Mouse (Mus musculus): Measurements from ENCODE around the gene Cdh20. TPM values are rescaled to one million over a fixed set of nuclear protein-coding genes. Genes with fewer than 3 reads are reported as not detected.

The Cdh20 gene
- total RNA-seq, 2 experiments from 2014 or later: not detected

- ATAC-seq (replicated peaks; ENCODE audit: poor library complexity, severe bottlenecking): no peak
Measured at GRCm38 (mm10) chr1:105002179-105002578, 233.8 kb downstream of the Cdh20 start.

GRCm38 (mm10) chr1:105003786-105004185, 235.5 kb downstream of the Cdh20 start:
- no peak for ATAC-seq (replicated peaks; ENCODE audit: poor library complexity, severe bottlenecking)

DNA sequence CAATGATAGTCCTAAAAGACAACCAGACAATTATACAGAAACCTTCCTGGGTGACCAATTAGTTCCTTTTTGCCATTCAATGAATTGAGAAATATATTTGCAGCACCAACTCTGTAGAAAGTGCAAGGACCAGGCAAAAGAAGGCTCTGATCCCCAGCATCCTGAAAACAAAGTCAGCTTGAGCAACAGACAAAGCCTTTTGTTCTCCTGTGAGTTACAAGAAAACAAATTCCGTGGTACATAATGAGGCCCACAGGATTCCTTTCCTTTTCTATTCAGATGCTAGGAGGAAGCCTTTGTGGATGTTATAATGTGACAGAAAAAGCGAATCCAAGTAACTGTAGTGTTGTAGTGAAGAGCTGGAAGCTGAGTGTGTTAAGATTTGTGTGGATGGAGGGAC, 244.3 kb downstream of the Cdh20 start:
- ATAC-seq (replicated peaks; ENCODE audit: poor library complexity, severe bottlenecking): no peak

DNA sequence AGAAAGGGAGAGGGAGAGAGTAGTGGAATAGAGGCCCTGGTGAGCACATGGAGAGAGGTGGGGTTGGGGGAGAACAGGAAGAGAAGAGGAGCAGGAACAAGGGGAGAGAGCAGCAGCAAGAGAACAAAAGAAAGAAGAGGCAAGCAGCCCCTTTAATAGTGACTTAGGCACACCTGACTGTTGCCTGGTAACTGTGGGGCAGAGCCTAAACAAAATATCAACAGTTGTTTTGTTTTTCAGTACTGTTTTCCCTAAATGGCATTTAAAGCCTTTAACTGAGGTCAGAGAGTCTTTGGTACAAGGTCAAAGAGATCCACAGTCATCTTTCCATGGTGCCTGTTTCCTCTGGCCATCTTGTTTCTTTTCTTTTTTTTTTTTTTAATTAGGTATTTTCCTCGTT, 245.0 kb downstream of the Cdh20 start:
- ATAC-seq (replicated peaks; ENCODE audit: poor library complexity, severe bottlenecking): no peak

- no peak for ATAC-seq (replicated peaks; ENCODE audit: poor library complexity, severe bottlenecking)
Measured at GRCm38 (mm10) chr1:105041668-105042067, 273.3 kb downstream of the Cdh20 start.

All from granulocyte monocyte progenitor cell, adult 5-6 weeks (primary cell).